Mouse (Mus musculus): Measurements from ENCODE around the gene Poldip3.

DNA sequence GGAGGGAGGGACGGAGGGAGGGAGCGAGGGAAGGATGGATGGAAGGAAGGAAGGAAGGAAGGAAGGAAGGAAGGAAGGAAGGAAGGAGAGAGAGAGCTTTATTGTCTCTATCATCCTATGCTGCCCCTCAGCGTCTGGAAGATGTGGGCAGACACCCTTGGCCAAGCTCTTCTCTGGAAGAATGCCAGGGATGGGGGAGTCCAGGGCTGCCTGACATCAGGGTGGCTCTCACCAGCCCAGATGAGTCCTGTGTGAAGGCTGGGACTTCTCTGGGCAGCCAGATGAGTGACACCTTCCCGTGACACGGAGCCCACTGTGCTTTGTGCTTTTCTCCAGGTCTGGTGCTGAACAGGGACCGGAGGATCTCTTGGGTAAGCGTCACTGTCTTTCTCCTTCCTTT lies 37.3 kb downstream of the Poldip3 start:
- no peak for TF ChIP-seq CTCF (IDR thresholded peaks at IDR 0.05; ENCODE audit: control insufficient read depth, insufficient read depth, insufficient read length)
- TF ChIP-seq FOSL1 (IDR thresholded peaks at IDR 0.05; ENCODE audit: insufficient read depth, low read length, poor library complexity, severe bottlenecking) = no peak
- TF ChIP-seq MAX (IDR thresholded peaks at IDR 0.05) = no peak
- TF ChIP-seq MYOD1 (IDR thresholded peaks at IDR 0.05; ENCODE audit: control insufficient read depth, insufficient read length, low read depth) = no peak
